Mouse (Mus musculus) spleen, postnatal 14 days (tissue): ENCODE measurements around the gene Dhrs2.

Experiments used
- DNase-seq, 2 experiments: peaks; one replicate each; pipeline ENCODE4 v3.0.0; 2021 to 2022; ENCODE audit warnings: low spot score in 2 of 2

Gene Dhrs2

GRCm38 (mm10) chr14:55248284-55248683 lies 26.5 kb downstream of the Dhrs2 start:
- no peak for DNase-seq

GRCm38 (mm10) chr14:55253580-55253979 lies 31.8 kb downstream of the Dhrs2 start:
- no peak for DNase-seq

GRCm38 (mm10) chr14:55255443-55255842 lies 33.6 kb downstream of the Dhrs2 start:
- DNase-seq = no peak

GRCm38 (mm10) chr14:55271158-55271557 lies 49.4 kb downstream of the Dhrs2 start:
- DNase-seq = peak in 1 of 2 experiments; percentile 6

- DNase-seq = no peak
Observed at GRCm38 (mm10) chr14:55273023-55273422, 51.2 kb downstream of the Dhrs2 start.

GRCm38 (mm10) chr14:55274810-55275209 lies 53.0 kb downstream of the Dhrs2 start:
- DNase-seq = no peak

GRCm38 (mm10) chr14:55279322-55280069 lies 57.7 kb downstream of the Dhrs2 start:
- DNase-seq = no peak
